Mouse (Mus musculus): ENCODE measurements around the gene Syngap1. TPM values are rescaled to one million over a fixed set of nuclear protein-coding genes. Genes with fewer than 3 reads are reported as not detected.

Syngap1 gene
- total and polyA plus RNA-seq, 3 experiments, result 2.7 to 24.6 TPM; not detected in 1

DNA sequence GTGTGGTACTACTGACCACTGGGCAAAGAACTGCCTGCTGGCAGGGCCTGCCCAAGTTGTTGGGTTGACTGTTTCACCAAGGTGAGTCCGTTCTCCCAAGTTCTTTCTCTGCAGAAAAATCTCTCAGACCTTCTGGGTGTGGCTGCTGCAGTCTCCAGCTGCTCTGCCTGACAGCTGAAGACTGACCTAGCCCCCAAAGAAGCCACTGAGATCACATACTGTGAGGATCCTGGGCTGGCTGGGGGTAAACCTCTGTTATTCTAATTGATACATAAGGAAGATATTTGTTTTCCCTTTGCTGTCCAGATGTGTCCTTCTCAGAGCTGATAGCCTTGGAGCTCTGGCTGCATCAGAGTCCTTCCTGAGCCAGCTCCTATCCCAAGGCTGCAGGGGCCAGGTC is 25.8 kb upstream of the Syngap1 start:
- Histone ChIP-seq H3K4me1 (ENCODE audit: control insufficient read depth in 1 of 2, insufficient read depth in 2 of 2, low read length in 2 of 2) (peaks cover 6 to 7% of the 10 kb centered on the region in 2 experiments; a peak in 3 of 4 replicates), H3K4me3 (ENCODE audit: control insufficient read depth in 1 of 2, insufficient read depth in 1 of 2, low read depth in 2 of 2, low read length in 2 of 2) (no peak overlapping the region), H3K36me3 (ENCODE audit: control insufficient read depth in 1 of 2, insufficient read depth in 2 of 2, low read length in 2 of 2) (peaks cover 3 to 6% of the 10 kb centered on the region in 2 experiments), H3K9ac (ENCODE audit: control insufficient read depth, low read depth, low read length, poor library complexity, severe bottlenecking) (no peak overlapping the region), H3K27ac (ENCODE audit: control insufficient read depth, low read depth, low read length) (no peak overlapping the region), H3K9me3 (replicated peaks; ENCODE audit: insufficient read depth, low read length) (no peaks in the 10 kb centered on the region), H3K79me2 (ENCODE audit: control insufficient read depth, insufficient read depth, low read length, poor library complexity) (peaks cover 26% of the 10 kb centered on the region), H3K27me3 (ENCODE audit: control insufficient read depth in 1 of 2, insufficient read depth in 2 of 2, low read length in 2 of 2) (no peaks in the 10 kb centered on the region)
- no peak for DNase-seq (ENCODE audit: low read depth, low spot score)
- TF ChIP-seq POLR2AphosphoS2 (IDR thresholded peaks at IDR 0.05; ENCODE audit: low read length) (no peak), MEF2A (IDR thresholded peaks at IDR 0.05; ENCODE audit: extremely low read depth, insufficient replicate concordance, low read depth, low read length, poor library complexity, severe bottlenecking) (no peak), SIN3A (IDR thresholded peaks at IDR 0.05; ENCODE audit: low read length) (no peak), JUND (IDR thresholded peaks at IDR 0.05; ENCODE audit: low read depth, low read length) (no peak), KAT2A (conservative IDR thresholded peaks at IDR 0.05; ENCODE audit: low read depth, low read length) (no peak), ELF1 (IDR thresholded peaks at IDR 0.05; ENCODE audit: low read depth, low read length) (no peak), USF1 (IDR thresholded peaks at IDR 0.05; ENCODE audit: low read depth, low read length) (no peak), EP300 (IDR thresholded peaks at IDR 0.05; ENCODE audit: low read depth in 1 of 2, low read length in 2 of 2) (no peak), GATA1 (IDR thresholded peaks at IDR 0.05; ENCODE audit: low read depth, low read length) (no peak), MAZ (IDR thresholded peaks at IDR 0.05; ENCODE audit: low read depth, low read length) (no peak), RCOR1 (IDR thresholded peaks at IDR 0.05; ENCODE audit: low read depth, low read length) (no peak), BHLHE40 (IDR thresholded peaks at IDR 0.05; ENCODE audit: borderline replicate concordance, low read depth, low read length) (no peak), SMC3 (IDR thresholded peaks at IDR 0.05; ENCODE audit: low read depth, low read length) (no peak), E2F4 (IDR thresholded peaks at IDR 0.05; ENCODE audit: borderline replicate concordance, low read depth, low read length) (no peak), ZC3H11A (IDR thresholded peaks at IDR 0.05; ENCODE audit: low read depth, low read length) (no peak), ETS1 (IDR thresholded peaks at IDR 0.05; ENCODE audit: low read depth, low read length) (no peak), CHD1 (IDR thresholded peaks at IDR 0.05; ENCODE audit: low read depth, low read length) (no peak), POLR2A (IDR thresholded peaks at IDR 0.05; ENCODE audit: control insufficient read depth in 1 of 2, insufficient read depth in 1 of 2, low read depth in 1 of 2, low read length in 2 of 2, poor library complexity in 1 of 2) (no peak), CTCF (IDR thresholded peaks at IDR 0.05 in 2 of 3, conservative IDR thresholded peaks at IDR 0.05 in 1 of 3; ENCODE audit: control insufficient read depth in 1 of 3, insufficient read depth in 1 of 3, low read depth in 2 of 3, low read length in 3 of 3, poor library complexity in 1 of 3, severe bottlenecking in 1 of 3) (no peak)

DNA sequence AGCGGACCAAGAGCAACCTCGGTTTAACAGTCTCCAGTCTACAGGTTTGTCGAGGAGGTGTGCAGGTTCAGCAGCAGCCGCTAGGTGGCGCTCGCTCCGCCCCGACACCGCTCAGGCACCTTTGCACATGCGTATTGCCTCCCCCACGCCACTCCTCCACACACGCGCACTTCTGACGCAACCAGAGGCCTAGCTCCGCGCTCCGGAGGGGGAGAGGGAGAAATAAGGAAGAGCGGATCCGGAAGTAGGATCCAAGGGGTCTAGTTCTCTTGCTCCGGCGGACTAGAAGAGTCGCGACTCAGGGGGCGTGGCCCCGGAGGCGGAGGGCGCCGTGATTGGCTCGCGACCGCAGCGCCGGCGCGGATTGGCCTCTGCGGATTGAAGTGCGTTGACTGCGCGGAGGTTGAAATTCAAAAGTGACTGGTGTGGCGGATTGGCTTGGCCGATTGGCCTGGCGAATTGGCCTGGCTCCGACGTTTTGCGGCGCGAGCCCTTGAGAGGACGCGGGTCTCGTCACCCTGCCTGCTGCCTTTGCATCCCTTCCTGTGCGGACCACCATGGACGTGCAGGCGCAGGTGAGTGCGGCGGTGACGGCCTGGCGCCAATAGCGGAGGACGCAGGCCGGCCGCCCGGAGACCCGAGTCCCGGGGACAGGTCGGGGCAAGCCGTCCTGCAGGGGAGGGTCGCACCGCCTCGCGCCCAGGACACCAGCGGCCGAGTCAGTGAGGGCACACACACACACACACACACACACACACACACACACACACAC is 24.2 kb upstream of the Syngap1 start, which contains the start of gene Kifc5b:
Kifc5b (plus strand) TSS at position 381 of the 772 bp plus-strand sequence.
- Histone ChIP-seq H3K9me3 (replicated peaks; ENCODE audit: insufficient read depth, low read length) (no peaks in the 10 kb centered on the region), H3K27me3 (ENCODE audit: control insufficient read depth in 1 of 2, insufficient read depth in 2 of 2, low read length in 2 of 2) (no peaks in the 10 kb centered on the region), H3K27ac (ENCODE audit: control insufficient read depth, low read depth, low read length) (peak within 1 kb of the TSS; percentile 77), H3K79me2 (ENCODE audit: control insufficient read depth, insufficient read depth, low read length, poor library complexity) (peaks cover 26% of the 10 kb centered on the region), H3K4me3 (ENCODE audit: control insufficient read depth in 1 of 2, insufficient read depth in 1 of 2, low read depth in 2 of 2, low read length in 2 of 2) (peak within 1 kb of the TSS; percentile 79 to 93), H3K9ac (ENCODE audit: control insufficient read depth, low read depth, low read length, poor library complexity, severe bottlenecking) (peak within 1 kb of the TSS; percentile 95), H3K36me3 (ENCODE audit: control insufficient read depth in 1 of 2, insufficient read depth in 2 of 2, low read length in 2 of 2) (peaks cover 6 to 8% of the 10 kb centered on the region in 2 experiments), H3K4me1 (ENCODE audit: control insufficient read depth in 1 of 2, insufficient read depth in 2 of 2, low read length in 2 of 2) (peaks cover 6 to 7% of the 10 kb centered on the region in 2 experiments; a peak in 3 of 4 replicates)
- DNase-seq (ENCODE audit: low read depth, low spot score), result peak; percentile 99
- no peak; the same call in 1 of the 2 replicates for TF ChIP-seq JUND (IDR thresholded peaks at IDR 0.05; ENCODE audit: low read depth, low read length)
- TF ChIP-seq NELFE (IDR thresholded peaks at IDR 0.05; ENCODE audit: low read depth, low read length), result peak; percentile 83
- TF ChIP-seq CHD1 (IDR thresholded peaks at IDR 0.05; ENCODE audit: low read depth, low read length), result no peak
- TF ChIP-seq USF2 (IDR thresholded peaks at IDR 0.05; ENCODE audit: borderline replicate concordance in 1 of 2, insufficient read depth in 1 of 2, low read depth in 1 of 2, low read length in 2 of 2), result no peak
- peak; percentile 86 for TF ChIP-seq MAX (IDR thresholded peaks at IDR 0.05; ENCODE audit: low read length)
- TF ChIP-seq USF1 (IDR thresholded peaks at IDR 0.05; ENCODE audit: low read depth, low read length), result peak; percentile 52; the same call in 1 of the 2 replicates
- no peak; the same call in 1 of the 2 replicates for TF ChIP-seq ZC3H11A (IDR thresholded peaks at IDR 0.05; ENCODE audit: low read depth, low read length)
- TF ChIP-seq ELF1 (IDR thresholded peaks at IDR 0.05; ENCODE audit: low read depth, low read length), result peak; percentile 96
- TF ChIP-seq E2F4 (IDR thresholded peaks at IDR 0.05; ENCODE audit: borderline replicate concordance, low read depth, low read length), result no peak
- no peak for TF ChIP-seq UBTF (IDR thresholded peaks at IDR 0.05; ENCODE audit: borderline replicate concordance, insufficient read depth, low read depth, low read length)
- peak; percentile 88 to 99 (median 97) for TF ChIP-seq CTCF (IDR thresholded peaks at IDR 0.05 in 2 of 3, conservative IDR thresholded peaks at IDR 0.05 in 1 of 3; ENCODE audit: control insufficient read depth in 1 of 3, insufficient read depth in 1 of 3, low read depth in 2 of 3, low read length in 3 of 3, poor library complexity in 1 of 3, severe bottlenecking in 1 of 3)
- TF ChIP-seq SMC3 (IDR thresholded peaks at IDR 0.05; ENCODE audit: low read depth, low read length), result peak; percentile 81
- peak; percentile 92 for TF ChIP-seq MXI1 (IDR thresholded peaks at IDR 0.05; ENCODE audit: low read depth, low read length)
- TF ChIP-seq POLR2AphosphoS5 (IDR thresholded peaks at IDR 0.05; ENCODE audit: borderline replicate concordance, low read depth, low read length), result no peak
- TF ChIP-seq MAZ (IDR thresholded peaks at IDR 0.05; ENCODE audit: low read depth, low read length), result peak; percentile 65; the same call in 1 of the 2 replicates
- TF ChIP-seq TAL1 (IDR thresholded peaks at IDR 0.05; ENCODE audit: low read length), result no peak
- no peak for TF ChIP-seq ZKSCAN1 (IDR thresholded peaks at IDR 0.05; ENCODE audit: low read depth, low read length)
- TF ChIP-seq KAT2A (conservative IDR thresholded peaks at IDR 0.05; ENCODE audit: low read depth, low read length), result no peak; the same call in 1 of the 2 replicates

Data from MEL (cell line).